Mouse (Mus musculus) liver, embryonic 14.5 days (tissue): Measurements from ENCODE around the gene Ccdc121.

Experiments used
- CTCF ChIP-seq: IDR thresholded peaks from 2 replicates; pipeline ENCODE4 v1.5.1; 2016; ENCODE audit warnings: antibody characterized with exemption, low read depth, control low read depth
- EP300 ChIP-seq: IDR thresholded peaks from 2 replicates; pipeline ENCODE4 v1.6.1; 2016; ENCODE audit warnings: antibody characterized with exemption, low read depth

- TF ChIP-seq CTCF (no peak), EP300 (no peak)
Measured at GRCm38 (mm10) chr1:181523831-181524230, 12.6 kb upstream of the Ccdc121 start.
